Mouse (Mus musculus) heart, embryonic 14.5 days (tissue): ENCODE results near the gene Bcl2l1. TPM values are rescaled to one million over a fixed set of nuclear protein-coding genes. Genes with fewer than 3 reads are reported as not detected.

Experiments used
- ATAC-seq: fragments of 200-750 bp; cut with Nextera tagmentation; 2 replicates; pipeline ENCODE4 v1.8.0; 2017; ENCODE audit warnings: low read depth, moderate TSS enrichment; ENCODE audit not compliant: insufficient number of reproducible peaks, insufficient read depth, low FRiP score
- H3K27ac ChIP-seq, 2 experiments: fragments of 200-500 bp in 1 of 2; fragments of 300-500 bp in 1 of 2; sonication (generic) in 1 of 2; replicated peaks in 1 of 2; 2 replicates each; pipeline ENCODE4 v1.5.1; 2012 to 2014; ENCODE audit warnings: low read depth in 2 of 2, low read length in 2 of 2, control low read depth in 1 of 2, mild to moderate bottlenecking in 1 of 2, mixed read lengths in 1 of 2; ENCODE audit not compliant: control insufficient read depth in 1 of 2, insufficient read depth in 1 of 2
- H3K27me3 ChIP-seq: fragments of 300-500 bp; sonication (generic); 2 replicates; pipeline ENCODE4 v1.6.1; 2014; ENCODE audit warnings: mild to moderate bottlenecking, low read length, control low read depth; ENCODE audit not compliant: control insufficient read depth, insufficient read depth
- H3K36me3 ChIP-seq: fragments of 300-500 bp; sonication (generic); 2 replicates; pipeline ENCODE4 v1.6.1; 2014; ENCODE audit warnings: mild to moderate bottlenecking, control low read depth, low read length, mixed read lengths; ENCODE audit not compliant: control insufficient read depth, insufficient read depth
- H3K4me1 ChIP-seq, 2 experiments: fragments of 200-500 bp in 1 of 2; fragments of 300-500 bp in 1 of 2; sonication (generic) in 1 of 2; 2 replicates each; pipeline ENCODE4 v1.6.1; 2012 to 2014; ENCODE audit warnings: low read length in 2 of 2, control low read depth in 1 of 2, mixed read lengths in 1 of 2; ENCODE audit not compliant: control insufficient read depth in 2 of 2, insufficient read depth in 2 of 2
- H3K4me2 ChIP-seq: fragments of 300-500 bp; sonication (generic); 2 replicates; pipeline ENCODE4 v1.6.1; 2014; ENCODE audit warnings: mild to moderate bottlenecking, low read length
- H3K4me3 ChIP-seq, 2 experiments: fragments of 200-500 bp in 1 of 2; fragments of 300-500 bp in 1 of 2; sonication (generic) in 1 of 2; 2 replicates each; pipeline ENCODE4 v1.5.1; 2012 to 2014; ENCODE audit warnings: low read length in 2 of 2, mild to moderate bottlenecking in 2 of 2, control low read depth in 1 of 2, low read depth in 1 of 2, moderate library complexity in 1 of 2; ENCODE audit not compliant: control insufficient read depth in 1 of 2, insufficient read depth in 1 of 2
- H3K9ac ChIP-seq: fragments of 300-500 bp; sonication (generic); 2 replicates; pipeline ENCODE4 v1.6.1; 2014; ENCODE audit warnings: mild to moderate bottlenecking, low read length
- H3K9me3 ChIP-seq: fragments of 300-500 bp; sonication (generic); 2 replicates; pipeline ENCODE4 v1.6.1; 2016; ENCODE audit warnings: low read length, control low read depth; ENCODE audit not compliant: control insufficient read depth
- WGBS: fragments of 180-500 bp; shearing (Covaris S2); extraction: QIAGEN DNeasy Blood & Tissue Kit; methylation state at CpG from one replicate; pipeline ENCODE4 v1.1.7; 2014; 5-methylcytosine and 5-hydroxymethylcytosine counted together
- microRNA-seq: library from miRNA; unstranded; fragments of <30 nt; microRNA quantifications from one replicate; pipeline ENCODE4, GENCODE M21; 2016
- polyA plus RNA-seq: library from polyadenylated mRNA; unstranded; fragments of >200 nt; fragmentation: Nextera tagmentation; extraction: Ambion mirVana; gene quantifications from 2 replicates; pipeline ENCODE4 v1.2.1, GENCODE M21; 2014

The Bcl2l1 gene
- polyA plus RNA-seq, 1 experiment from 2014 or later: 59.0 TPM

- no peak for ATAC-seq
- H3K27me3 ChIP-seq: no peaks in the 10 kb centered on the region
- no peaks in the 10 kb centered on the region for H3K36me3 ChIP-seq
- H3K4me3 ChIP-seq: no peak overlapping the region
- WGBS: 95% methylated on average over 2 of the region's 2 CpGs
- H3K9me3 ChIP-seq: no peaks in the 10 kb centered on the region
- H3K9ac ChIP-seq: no peak overlapping the region
- no peak overlapping the region for H3K27ac ChIP-seq
- no peak overlapping the region for H3K4me2 ChIP-seq
- H3K4me1 ChIP-seq: peaks cover 33 to 47% of the 10 kb centered on the region in 2 experiments
These were observed 98.3 kb downstream of the Bcl2l1 start for GRCm38 (mm10) chr2:152733201-152733600.

Small RNA genes lying within 50 kb of the gene (microRNA-seq; reads per million reads assigned to microRNA genes)
- gene Gm23802 (not detected), gene Mir5622 (0.84 reads per million)

Other genes with a start within 250 kb of the Bcl2l1 start
- not detected in 2 replicates for gene Defb45, start 232.3 kb downstream of the Bcl2l1 start, polyA plus RNA-seq
- gene Defb36, start 227.4 kb downstream of the Bcl2l1 start, polyA plus RNA-seq: not detected in 2 replicates
- gene Defb25, start 208.7 kb downstream of the Bcl2l1 start, polyA plus RNA-seq: 0.94 and 0.95 TPM in 2 replicates
- gene Rem1, start 204.8 kb downstream of the Bcl2l1 start, polyA plus RNA-seq: 13.0 and 13.2 TPM in 2 replicates
- 70.6 and 74.6 TPM in 2 replicates for gene H13, start 162.3 kb downstream of the Bcl2l1 start, polyA plus RNA-seq
- gene Mcts2, start 144.7 kb downstream of the Bcl2l1 start, polyA plus RNA-seq: 20.8 and 25.6 TPM in 2 replicates
- 56.8 and 61.1 TPM in 2 replicates for gene Id1, start 95.5 kb downstream of the Bcl2l1 start, polyA plus RNA-seq
- gene Cox4i2, start 77.6 kb downstream of the Bcl2l1 start, polyA plus RNA-seq: 18.5 and 18.6 TPM in 2 replicates
- 56.2 and 60.8 TPM in 2 replicates for gene Tpx2, start 16.2 kb upstream of the Bcl2l1 start, polyA plus RNA-seq
- not detected in 2 replicates for gene Mylk2, start 79.6 kb upstream of the Bcl2l1 start, polyA plus RNA-seq
- 5.3 and 5.6 TPM in 2 replicates for gene Foxs1, start 101.5 kb upstream of the Bcl2l1 start, polyA plus RNA-seq
- gene Dusp15, start 120.0 kb upstream of the Bcl2l1 start, polyA plus RNA-seq: not detected in 2 replicates
- gene Ttll9, start 130.8 kb upstream of the Bcl2l1 start, polyA plus RNA-seq: 0.30 TPM in 1 of 2 replicates, not detected in the other
- 78.2 and 85.4 TPM in 2 replicates for gene Pdrg1, start 183.7 kb upstream of the Bcl2l1 start, polyA plus RNA-seq
- not detected in 2 replicates for gene Xkr7, start 200.1 kb upstream of the Bcl2l1 start, polyA plus RNA-seq
- 6.5 and 7.9 TPM in 2 replicates for gene Ccm2l, start 234.2 kb upstream of the Bcl2l1 start, polyA plus RNA-seq